13 mouse cellular contexts compared by ENCODE assay signal in genomic region chr3:142856832-142857231, GRCm38 (mm10). TPM values are rescaled to one million over a fixed set of nuclear protein-coding genes. Genes with fewer than 3 reads are reported as not detected.
DNase-seq lines count a peak whose midpoint lies in the region; ATAC-seq lines count a peak whose summit lies in the region.
"Had no signal": no experiment of that assay in that cellular context is flagged by ENCODE, and none has a peak within 500 bp of the region (broad histone marks: within the 10 kb centered on the region; RNA-seq: fewer than 3 reads in every experiment).

No protein-coding gene starts in this region.

- H3K27ac ChIP-seq in heart, embryonic 12.5 days (ENCODE audit: poor library complexity, severe bottlenecking): no peak overlapping the region
- H3K27ac ChIP-seq: midbrain, embryonic 13.5 days; stomach, embryonic 15.5 days had no signal

- H3K4me3 ChIP-seq in heart, embryonic 12.5 days: no peak overlapping the region
- H3K4me3 ChIP-seq: midbrain, embryonic 13.5 days; stomach, embryonic 15.5 days had no signal

- H3K36me3 ChIP-seq in heart, embryonic 12.5 days: no peaks in the 10 kb centered on the region
- H3K36me3 ChIP-seq: midbrain, embryonic 13.5 days; stomach, embryonic 15.5 days had no signal

- H3K9me3 ChIP-seq in heart, embryonic 12.5 days (replicated peaks): no peaks in the 10 kb centered on the region
- H3K9me3 ChIP-seq: midbrain, embryonic 13.5 days; stomach, embryonic 15.5 days had no signal

- DNase-seq in heart, postnatal 10 days: peak; percentile 10 to 15
- peak; percentile 27 for DNase-seq in NIH3T3 (ENCODE audit: low read depth)
- peak; percentile 47 for DNase-seq in adrenal gland, adult 8-10 months
- DNase-seq in thymus, adult 18-20 months: no peak
- DNase-seq in lung, postnatal 14 days: no peak
- DNase-seq: forebrain, postnatal 0 days; kidney, adult 11 months; right cerebral cortex, postnatal 25 days had no signal

- H3K27me3 ChIP-seq in heart, embryonic 12.5 days (replicated peaks): no peaks in the 10 kb centered on the region
- H3K27me3 ChIP-seq: midbrain, embryonic 13.5 days; stomach, embryonic 15.5 days had no signal

- H3K4me1 ChIP-seq in heart, embryonic 12.5 days (replicated peaks): peaks cover 10% of the 10 kb centered on the region
- H3K4me1 ChIP-seq: midbrain, embryonic 13.5 days had no signal

- H3K4me2 ChIP-seq in heart, embryonic 12.5 days: no peak overlapping the region
- H3K4me2 ChIP-seq: liver, embryonic 11.5 days; midbrain, embryonic 13.5 days; stomach, embryonic 15.5 days had no signal

- intact Hi-C loops in heart, postnatal 10 days (cut with DNase I): no loop called here

- no peak overlapping the region for H3K9ac ChIP-seq in heart, embryonic 12.5 days
- H3K9ac ChIP-seq: forebrain, postnatal 0 days; midbrain, embryonic 13.5 days; stomach, embryonic 15.5 days had no signal

- WGBS in heart, embryonic 12.5 days: 46% methylated on average over 3 of the region's 3 CpGs

- no peak for ATAC-seq in heart, embryonic 12.5 days (ENCODE audit: insufficient number of reproducible peaks, low FRiP score)
- ATAC-seq in megakaryocyte-erythroid progenitor cell, adult 5-6 weeks (replicated peaks; ENCODE audit: low FRiP score, low TSS enrichment, poor library complexity, severe bottlenecking): peak; percentile 86
- ATAC-seq: forebrain, postnatal 0 days; midbrain, embryonic 13.5 days had no signal

RNA-seq across cellular contexts. Expression of gene Pkn2, which starts 25.0 kb away (rescaled TPM):
- 10 to 100 TPM; 47.5 to 53.7 TPM for total RNA-seq in heart, postnatal 10 days (2021)
- polyA plus RNA-seq in heart, embryonic 12.5 days (2016; fragmentation: Nextera tagmentation; extraction: Ambion mirVana): 53.1 and 55.7 TPM in 2 replicates
- 10 to 100 TPM; 64.7 to 80.2 (median 71.3) TPM for total RNA-seq in adrenal gland, adult 8-10 months (2022)
- total RNA-seq in megakaryocyte-erythroid progenitor cell, adult 5-6 weeks (2014; fragmentation: Nextera tagmentation): 59.7 and 69.4 TPM in 2 replicates
- 78.4 and 95.0 TPM in 2 replicates for total RNA-seq in megakaryocyte-erythroid progenitor cell, adult 5-6 weeks (2017)

Comparison
In these comparisons a context has a peak if more than half of its experiments do, and no peak if none do; other contexts are left out.
1. DNase-seq: peak in heart, postnatal 10 days (2 of 2), NIH3T3 (single experiment) and adrenal gland, adult 8-10 months (single experiment); none in thymus, adult 18-20 months (0 of 2) and lung, postnatal 14 days (single experiment).